Mouse (Mus musculus): ENCODE measurements at regions not wholly inside any gene's neighbourhood (a gene's known extent, or its start where the extent isn't known, plus 50 kb on each side); places are given as distances from the start of the nearest gene placed in this dataset.

DNA sequence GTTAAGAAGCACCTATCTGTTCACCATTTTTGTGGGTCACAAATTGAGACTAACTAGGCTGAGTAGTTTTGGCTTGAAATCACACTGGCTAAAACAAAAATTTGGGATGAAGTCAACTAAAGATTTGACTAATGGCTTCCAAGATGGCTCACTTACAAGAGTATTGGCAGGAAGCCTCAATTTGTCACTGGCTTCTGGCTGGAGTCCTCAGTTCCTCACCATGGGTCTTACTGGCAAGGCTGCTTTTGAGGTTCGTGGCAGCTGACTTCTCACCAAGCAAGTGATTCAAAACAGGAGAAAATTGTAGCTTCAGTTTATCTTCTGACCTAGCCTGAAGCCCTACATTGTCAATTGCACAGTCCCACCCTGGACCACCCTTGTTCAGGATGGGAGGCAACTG, 250.0 kb upstream of the Nbea start:
- no peak for DNase-seq (ENCODE audit: low spot score in 2 of 2)

DNA sequence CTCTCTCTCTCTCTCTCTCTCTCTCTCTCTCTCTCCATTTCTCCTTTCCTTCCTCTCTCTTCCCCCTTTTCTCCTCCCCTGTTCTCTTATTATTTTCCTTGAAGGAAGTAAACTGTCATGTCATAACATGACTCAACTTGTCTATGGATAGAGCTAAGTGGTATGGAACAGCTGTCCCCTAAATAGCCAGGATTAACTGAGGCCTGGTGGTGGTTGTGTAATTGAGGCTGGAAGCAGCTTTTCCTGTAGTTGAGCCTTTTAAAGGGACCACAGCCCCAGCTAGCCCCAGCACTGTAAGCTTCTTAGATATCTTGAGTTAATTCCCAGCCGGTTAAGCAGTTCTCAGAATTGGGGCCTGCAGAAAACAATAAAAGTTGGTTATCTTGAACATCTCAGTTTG, 243.7 kb upstream of the Nbea start:
- DNase-seq (ENCODE audit: low spot score in 2 of 2), result no peak

DNA sequence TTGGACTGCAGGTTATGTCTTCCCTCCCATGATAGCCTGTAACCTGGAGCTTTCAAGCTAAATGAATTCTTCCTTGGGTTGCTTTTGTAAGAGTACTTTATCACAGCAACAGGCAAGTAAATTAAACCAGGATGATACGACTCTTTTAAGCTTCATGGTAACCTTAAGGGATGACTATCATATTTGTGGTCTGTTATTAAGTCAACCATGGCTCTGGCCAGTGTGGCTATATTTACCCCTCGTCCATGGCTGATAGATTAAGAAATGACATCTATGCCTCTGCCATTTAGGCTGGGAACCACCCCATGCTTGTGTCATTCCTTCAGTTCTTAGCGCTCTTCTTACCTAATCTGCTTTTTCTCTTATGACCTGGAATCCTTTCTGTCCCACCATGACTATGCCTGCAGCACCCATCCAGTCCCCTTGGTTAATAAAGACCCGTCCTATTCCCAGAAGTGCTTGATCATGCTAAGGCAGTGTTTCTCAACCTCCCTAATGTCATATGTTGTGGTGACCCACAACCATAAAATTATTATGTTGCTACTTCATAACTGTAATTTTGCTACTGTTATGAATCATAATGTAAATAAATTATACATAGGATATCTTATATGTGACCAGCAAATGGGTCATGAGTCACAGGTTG, 214.5 kb upstream of the Nbea start:
- DNase-seq (ENCODE audit: low spot score in 2 of 2), result no peak

DNA sequence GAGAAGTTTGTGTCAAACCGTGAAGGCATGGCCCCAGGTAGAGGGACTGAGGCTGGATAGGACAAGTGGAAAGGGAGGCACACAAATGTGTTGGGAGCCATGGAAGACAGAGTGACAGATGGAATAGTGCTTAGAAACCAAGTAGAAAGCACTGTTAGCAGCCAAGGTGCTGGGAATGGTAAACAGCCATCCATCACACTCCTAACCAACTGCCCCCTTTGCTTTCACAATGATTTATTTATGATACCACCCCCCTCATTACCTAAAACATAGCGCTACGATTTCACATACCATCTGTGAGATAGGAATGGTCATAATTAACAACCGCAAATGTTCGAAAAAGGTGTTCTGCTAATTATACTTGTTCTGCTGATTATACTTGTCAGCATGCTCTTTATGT, 209.6 kb upstream of the Nbea start:
- DNase-seq (ENCODE audit: low spot score in 2 of 2), result no peak

DNA sequence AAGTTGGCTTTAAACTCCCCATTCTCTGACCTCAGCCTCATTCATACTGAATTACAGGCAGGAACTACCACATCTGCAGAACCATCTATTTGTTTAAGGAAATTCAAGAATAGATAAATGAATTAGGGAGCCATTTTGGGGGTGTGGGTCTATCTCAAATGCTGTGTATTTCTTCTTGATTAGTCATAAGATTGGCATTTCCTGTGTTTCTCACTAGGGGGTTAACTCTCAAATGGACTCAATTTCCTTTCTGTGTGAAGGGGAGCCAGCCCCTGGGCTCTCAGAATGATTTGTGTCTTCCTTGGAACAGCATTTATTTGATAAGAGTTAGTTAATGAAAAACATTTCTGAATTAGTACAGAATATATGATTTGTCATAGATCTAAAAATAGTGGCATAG, 196.8 kb upstream of the Nbea start:
- no peak for DNase-seq (ENCODE audit: low spot score in 2 of 2)

DNA sequence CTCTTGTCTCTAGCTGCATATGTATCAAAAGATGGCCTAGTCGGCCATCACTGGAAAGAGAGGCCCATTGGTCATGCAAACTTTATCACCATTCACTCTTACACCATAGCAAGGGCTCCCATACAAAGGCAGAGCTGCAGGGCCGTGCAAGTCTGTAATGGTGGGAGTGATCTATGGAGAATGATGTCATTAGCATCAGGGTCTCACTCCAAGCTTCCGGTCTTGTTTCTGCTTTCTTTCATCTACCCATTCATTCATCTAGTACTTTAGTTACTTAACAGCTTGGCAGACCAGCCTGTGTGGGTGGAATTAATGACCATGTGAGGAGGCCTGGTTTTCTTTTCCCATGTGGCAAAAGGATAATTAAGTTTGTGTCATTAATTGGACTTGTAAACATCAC, 196.0 kb upstream of the Nbea start:
- no peak for DNase-seq (ENCODE audit: low spot score in 2 of 2)

DNA sequence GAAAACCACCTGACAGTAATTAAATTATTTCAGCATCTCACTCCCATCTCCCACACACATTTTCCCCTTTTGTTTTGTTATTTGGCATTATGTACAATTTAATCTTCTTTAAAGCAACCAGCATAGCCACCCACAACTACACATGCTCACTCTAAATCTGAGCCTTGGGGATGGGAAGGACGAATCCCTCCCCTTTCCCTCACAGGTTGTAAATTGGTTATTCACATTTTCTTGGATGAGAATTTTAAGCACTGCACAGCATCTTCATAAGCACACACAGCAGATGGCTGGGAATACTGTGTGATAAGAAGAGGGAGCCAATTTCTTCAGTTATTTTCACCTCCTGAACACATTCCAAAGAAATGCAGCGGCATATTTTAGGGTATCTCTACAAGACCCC, 179.0 kb upstream of the Nbea start:
- DNase-seq (ENCODE audit: low spot score in 2 of 2), result peak; percentile 49 to 69

DNA sequence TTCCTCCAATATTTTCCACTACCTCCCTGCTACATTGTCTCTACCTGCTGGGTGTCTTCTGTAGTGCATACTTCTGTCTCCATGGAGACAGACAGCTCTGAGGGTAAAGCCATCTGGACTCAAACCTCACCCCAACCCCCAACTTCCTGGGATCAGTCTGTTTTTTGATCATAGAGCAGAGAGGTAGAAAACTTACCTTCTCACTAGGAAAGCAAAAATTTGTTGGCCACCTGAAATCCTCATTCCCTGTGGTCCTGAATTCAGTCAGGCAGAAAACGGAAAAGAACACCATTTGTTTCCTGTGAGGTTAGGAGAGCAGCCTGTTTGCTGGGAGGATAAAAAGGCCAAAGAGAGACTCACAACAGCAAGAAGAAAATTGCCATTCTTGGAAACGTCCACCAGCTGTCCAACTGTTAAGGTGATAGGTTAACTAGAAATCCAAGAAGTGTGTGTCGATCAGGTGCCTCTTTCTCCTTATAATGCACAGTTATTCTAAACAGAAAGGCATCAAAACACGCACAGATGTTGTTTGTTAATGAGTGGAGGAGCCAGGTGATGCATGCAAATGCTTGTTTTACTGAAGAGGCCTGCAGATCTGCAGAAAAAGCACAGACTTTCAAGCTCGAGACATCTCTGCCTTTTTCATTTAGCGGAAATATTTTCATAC, 173.7 kb upstream of the Nbea start:
- peak in 1 of 2 experiments; percentile 17 for DNase-seq (ENCODE audit: low spot score in 2 of 2)

DNA sequence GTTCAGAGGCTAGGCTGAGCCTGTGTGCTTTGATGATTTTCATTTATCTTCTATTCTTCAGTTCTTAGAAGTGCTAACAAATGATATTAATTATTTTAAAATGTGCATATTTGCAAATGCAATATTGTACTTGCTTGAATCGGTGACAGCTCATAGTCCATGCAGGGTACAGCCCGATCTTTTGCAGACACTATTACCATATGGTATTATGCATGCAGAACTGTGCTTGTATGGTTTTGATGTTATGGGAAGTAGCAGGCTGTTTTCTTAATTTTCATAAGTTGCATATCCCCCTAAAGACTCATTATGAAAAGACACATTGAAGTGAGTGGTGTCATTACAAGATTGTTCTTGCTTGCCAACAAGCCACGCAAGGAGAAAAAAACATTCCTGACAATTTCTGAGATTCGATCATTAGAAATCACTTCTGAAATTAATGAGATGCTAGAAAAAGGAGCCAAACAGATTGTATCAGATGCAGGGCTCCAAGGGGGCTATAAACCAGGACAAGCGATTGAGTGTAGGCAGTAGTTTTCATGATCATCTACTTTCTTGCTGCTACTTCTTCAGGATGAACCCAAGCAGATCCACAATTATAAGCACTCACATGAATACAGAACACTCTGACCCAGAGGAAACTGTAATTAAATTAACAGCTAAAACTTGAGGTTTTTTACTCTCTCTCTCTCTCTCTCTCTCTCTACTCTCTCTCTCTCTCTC, 172.8 kb upstream of the Nbea start:
- peak in 1 of 2 experiments; percentile 17 for DNase-seq (ENCODE audit: low spot score in 2 of 2)

All from layer of hippocampus, adult 8-10 months (tissue).